Mouse (Mus musculus): ENCODE data around the gene Tubb2a. TPM values are rescaled to one million over a fixed set of nuclear protein-coding genes. Genes with fewer than 3 reads are reported as not detected.

Tubb2a gene
- polyA plus RNA-seq, 1 experiment from 2014 or later, result 136 TPM

DNA sequence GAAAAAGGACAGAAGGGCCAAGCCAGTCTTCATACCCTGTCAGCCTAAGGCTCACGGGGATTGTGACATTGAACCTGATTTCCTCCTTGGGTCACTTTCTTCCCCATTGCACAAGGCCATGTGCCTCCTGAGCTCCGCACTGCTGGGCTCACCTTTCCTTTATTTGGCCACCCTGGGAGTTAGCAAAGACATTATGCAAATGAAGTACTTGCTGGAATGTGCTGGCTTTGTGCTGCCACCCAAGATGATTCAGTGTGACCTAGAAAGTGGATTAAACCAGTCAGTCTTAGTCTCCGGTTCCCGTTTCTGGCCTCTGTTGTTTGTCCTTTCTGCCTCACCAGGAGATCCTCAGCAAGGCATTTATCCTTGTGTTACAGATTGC lies 31.9 kb upstream of the Tubb2a start:
- Histone ChIP-seq H3K27me3 (no peaks in the 10 kb centered on the region), H3K36me3 (no peaks in the 10 kb centered on the region), H3K4me3 (no peak overlapping the region), H3K4me1 (replicated peaks) (peaks cover 17% of the 10 kb centered on the region), H3K9ac (no peak overlapping the region), H3K27ac (no peak overlapping the region), H3K4me2 (no peak overlapping the region), H3K9me3 (replicated peaks) (no peaks in the 10 kb centered on the region)
- WGBS, result 65% methylated on average over 4 of the region's 4 CpGs
- no peak for ATAC-seq (replicated peaks; ENCODE audit: insufficient number of reproducible peaks, insufficient read depth, low FRiP score, low read depth)

DNA sequence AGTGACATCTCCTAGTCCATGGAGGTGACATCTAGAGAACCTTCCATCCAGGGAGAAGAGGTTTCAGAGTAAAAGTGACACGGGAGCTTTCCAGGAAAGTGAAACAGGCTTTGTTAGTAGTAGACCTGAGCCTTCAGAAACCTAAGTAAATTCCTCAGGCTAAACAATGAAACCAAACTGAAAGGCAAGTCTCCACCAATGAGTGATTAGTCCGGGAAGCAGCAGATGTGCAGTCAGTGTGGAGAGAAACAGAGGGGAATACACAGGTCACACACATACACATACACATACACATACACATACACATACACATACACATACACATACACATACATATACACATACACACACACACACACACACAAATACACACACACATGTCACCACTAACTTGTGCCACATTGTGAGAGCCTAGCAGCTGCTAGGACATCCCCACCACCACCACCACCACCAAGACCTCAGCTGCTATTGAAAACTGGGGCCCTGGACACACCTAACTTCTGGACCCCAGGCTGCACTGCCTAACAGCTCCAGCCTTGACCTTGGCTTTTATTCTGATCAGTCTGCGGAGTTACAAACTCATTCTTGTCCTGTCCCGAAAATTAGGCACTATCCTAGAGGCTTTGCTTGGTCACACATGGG lies 31.3 kb upstream of the Tubb2a start:
- WGBS, result 77% methylated on average over 4 of the region's 4 CpGs
- Histone ChIP-seq H3K27ac (no peak overlapping the region), H3K36me3 (no peaks in the 10 kb centered on the region), H3K9me3 (replicated peaks) (no peaks in the 10 kb centered on the region), H3K4me2 (no peak overlapping the region), H3K9ac (no peak overlapping the region), H3K4me3 (no peak overlapping the region), H3K4me1 (replicated peaks) (peaks cover 17% of the 10 kb centered on the region), H3K27me3 (no peaks in the 10 kb centered on the region)
- no peak for ATAC-seq (replicated peaks; ENCODE audit: insufficient number of reproducible peaks, insufficient read depth, low FRiP score, low read depth)

- peaks cover 17% of the 10 kb centered on the region for H3K4me1 ChIP-seq (replicated peaks)
- no peak for ATAC-seq (replicated peaks; ENCODE audit: insufficient number of reproducible peaks, insufficient read depth, low FRiP score, low read depth)
- no peaks in the 10 kb centered on the region for H3K36me3 ChIP-seq
- H3K4me3 ChIP-seq, result no peak overlapping the region
- peak overlapping the region; percentile 9; the same call in 1 of the 2 replicates for H3K27ac ChIP-seq
- no peak overlapping the region for H3K9ac ChIP-seq
- no peaks in the 10 kb centered on the region for H3K27me3 ChIP-seq
- no peaks in the 10 kb centered on the region for H3K9me3 ChIP-seq (replicated peaks)
- 95% methylated on average over 1 of the region's 1 CpGs for WGBS
- no peak overlapping the region for H3K4me2 ChIP-seq
Measured at GRCm38 (mm10) chr13:34106999-34107398, 29.2 kb upstream of the Tubb2a start.

GRCm38 (mm10) chr13:34106256-34106655 lies 28.4 kb upstream of the Tubb2a start:
- ATAC-seq (replicated peaks; ENCODE audit: insufficient number of reproducible peaks, insufficient read depth, low FRiP score, low read depth), result no peak
- Histone ChIP-seq H3K4me3 (no peak overlapping the region), H3K9ac (no peak overlapping the region), H3K27ac (0 out of 2 replicates have a peak overlapping the region, but pooled peaks have one; percentile 9), H3K9me3 (replicated peaks) (no peaks in the 10 kb centered on the region), H3K4me1 (replicated peaks) (peaks cover 17% of the 10 kb centered on the region), H3K27me3 (no peaks in the 10 kb centered on the region), H3K36me3 (no peaks in the 10 kb centered on the region), H3K4me2 (no peak overlapping the region)
- 75% methylated on average over 2 of the region's 2 CpGs for WGBS

GRCm38 (mm10) chr13:34105364-34105763 lies 27.6 kb upstream of the Tubb2a start:
- Histone ChIP-seq H3K27me3 (no peaks in the 10 kb centered on the region), H3K4me2 (no peak overlapping the region), H3K9me3 (replicated peaks) (no peaks in the 10 kb centered on the region), H3K4me1 (replicated peaks) (peaks cover 21% of the 10 kb centered on the region), H3K9ac (no peak overlapping the region), H3K36me3 (no peaks in the 10 kb centered on the region), H3K27ac (peak overlapping the region; percentile 69), H3K4me3 (no peak overlapping the region)
- 37% methylated on average over 1 of the region's 1 CpGs for WGBS
- ATAC-seq (replicated peaks; ENCODE audit: insufficient number of reproducible peaks, insufficient read depth, low FRiP score, low read depth), result no peak; the same call in 1 of the 2 replicates

GRCm38 (mm10) chr13:34101908-34102307 lies 24.1 kb upstream of the Tubb2a start:
- Histone ChIP-seq H3K4me3 (no peak overlapping the region), H3K9me3 (replicated peaks) (no peaks in the 10 kb centered on the region), H3K9ac (no peak overlapping the region), H3K27me3 (no peaks in the 10 kb centered on the region), H3K4me2 (no peak overlapping the region), H3K27ac (no peak overlapping the region), H3K4me1 (replicated peaks) (peaks cover 20% of the 10 kb centered on the region), H3K36me3 (no peaks in the 10 kb centered on the region)
- 72% methylated on average over 9 of the region's 9 CpGs for WGBS
- ATAC-seq (replicated peaks; ENCODE audit: insufficient number of reproducible peaks, insufficient read depth, low FRiP score, low read depth), result no peak

GRCm38 (mm10) chr13:34101247-34101646 lies 23.4 kb upstream of the Tubb2a start:
- no peak overlapping the region for H3K4me3 ChIP-seq
- no peaks in the 10 kb centered on the region for H3K36me3 ChIP-seq
- peaks cover 19% of the 10 kb centered on the region for H3K4me1 ChIP-seq (replicated peaks)
- H3K4me2 ChIP-seq, result no peak overlapping the region
- no peak overlapping the region for H3K27ac ChIP-seq
- ATAC-seq (replicated peaks; ENCODE audit: insufficient number of reproducible peaks, insufficient read depth, low FRiP score, low read depth), result no peak
- no peaks in the 10 kb centered on the region for H3K27me3 ChIP-seq
- H3K9ac ChIP-seq, result no peak overlapping the region
- no peaks in the 10 kb centered on the region for H3K9me3 ChIP-seq (replicated peaks)
- 88% methylated on average over 10 of the region's 10 CpGs for WGBS

DNA sequence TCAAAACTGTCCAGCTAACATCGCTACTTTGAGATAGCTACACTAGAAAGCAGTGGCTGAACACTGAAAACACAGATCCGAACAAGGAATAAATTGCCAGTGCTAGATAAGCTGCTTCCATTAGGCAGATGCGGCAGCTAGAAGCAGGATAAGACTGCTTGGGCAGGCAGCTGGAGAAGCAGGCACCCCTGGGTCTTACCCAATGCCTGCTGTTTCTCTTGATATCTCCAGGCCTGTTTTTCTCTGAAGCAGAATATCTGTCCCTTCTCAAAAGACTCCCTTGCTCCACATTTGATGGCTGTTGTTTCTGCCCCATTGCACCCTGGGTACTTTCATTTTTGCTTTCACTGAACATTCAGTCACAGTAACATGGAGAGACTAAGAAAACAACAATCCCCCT lies 22.9 kb upstream of the Tubb2a start:
- Histone ChIP-seq H3K36me3 (no peaks in the 10 kb centered on the region), H3K27ac (no peak overlapping the region), H3K4me2 (no peak overlapping the region), H3K9me3 (replicated peaks) (no peaks in the 10 kb centered on the region), H3K9ac (no peak overlapping the region), H3K27me3 (no peaks in the 10 kb centered on the region), H3K4me1 (replicated peaks) (peaks cover 17% of the 10 kb centered on the region), H3K4me3 (no peak overlapping the region)
- ATAC-seq (replicated peaks; ENCODE audit: insufficient number of reproducible peaks, insufficient read depth, low FRiP score, low read depth), result no peak
- WGBS, result 37% methylated on average over 3 of the region's 3 CpGs

DNA sequence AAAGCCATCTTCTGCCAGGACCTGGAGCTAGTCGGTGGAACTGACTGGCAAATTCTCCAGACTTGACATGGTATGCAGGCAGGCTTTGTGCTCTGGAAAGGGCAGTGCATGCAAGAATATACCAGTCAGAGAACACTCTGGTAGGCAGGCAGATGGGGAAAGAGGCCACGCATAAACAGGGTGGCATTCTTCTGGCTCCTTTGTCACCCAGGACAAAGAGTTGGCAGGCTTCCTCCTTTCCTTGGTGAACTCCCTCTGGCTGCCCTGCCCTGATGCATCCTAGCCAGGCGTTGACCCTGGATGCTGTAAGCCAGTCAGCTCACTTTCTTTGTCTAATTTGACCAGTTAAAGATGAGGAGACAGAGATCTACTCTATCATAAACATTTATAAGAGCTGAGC lies 19.3 kb upstream of the Tubb2a start:
- ATAC-seq (replicated peaks; ENCODE audit: insufficient number of reproducible peaks, insufficient read depth, low FRiP score, low read depth), result no peak
- H3K27me3 ChIP-seq, result no peaks in the 10 kb centered on the region
- no peaks in the 10 kb centered on the region for H3K9me3 ChIP-seq (replicated peaks)
- H3K4me1 ChIP-seq (replicated peaks), result peaks cover 18% of the 10 kb centered on the region
- 67% methylated on average over 3 of the region's 3 CpGs for WGBS
- no peak overlapping the region for H3K4me3 ChIP-seq
- 0 out of 2 replicates have a peak overlapping the region, but pooled peaks have one; percentile 5 for H3K27ac ChIP-seq
- no peak overlapping the region for H3K9ac ChIP-seq
- no peaks in the 10 kb centered on the region for H3K36me3 ChIP-seq
- no peak overlapping the region for H3K4me2 ChIP-seq

DNA sequence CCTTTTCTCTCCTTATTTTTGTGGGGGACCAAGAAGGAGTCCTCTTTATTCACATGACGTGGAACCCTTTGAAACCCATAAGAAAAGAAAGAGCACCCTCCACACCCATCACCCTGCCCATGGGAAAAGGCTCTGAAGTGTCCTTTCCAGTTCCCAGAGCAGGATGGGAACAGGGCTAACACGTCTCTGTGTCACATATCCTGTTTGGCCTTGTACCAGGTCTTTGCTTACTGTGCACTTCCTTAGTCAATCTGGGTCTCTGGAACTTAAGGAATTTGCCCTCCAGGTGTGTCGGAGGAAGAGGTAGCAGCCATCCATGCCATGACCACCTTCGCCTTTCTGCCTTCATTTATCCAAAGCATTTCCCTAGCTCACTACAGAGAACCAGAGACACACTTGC lies 18.6 kb upstream of the Tubb2a start:
- WGBS, result 61% methylated on average over 4 of the region's 4 CpGs
- no peak overlapping the region for H3K4me3 ChIP-seq
- H3K4me1 ChIP-seq (replicated peaks), result peaks cover 18% of the 10 kb centered on the region
- 0 out of 2 replicates have a peak overlapping the region, but pooled peaks have one; percentile 6 for H3K4me2 ChIP-seq
- H3K36me3 ChIP-seq, result no peaks in the 10 kb centered on the region
- peak; percentile 62; the same call in 1 of the 2 replicates for ATAC-seq (replicated peaks; ENCODE audit: insufficient number of reproducible peaks, insufficient read depth, low FRiP score, low read depth)
- no peaks in the 10 kb centered on the region for H3K27me3 ChIP-seq
- no peak overlapping the region for H3K9ac ChIP-seq
- H3K9me3 ChIP-seq (replicated peaks), result no peaks in the 10 kb centered on the region
- H3K27ac ChIP-seq, result peak overlapping the region; percentile 51

GRCm38 (mm10) chr13:34095542-34096435 lies 18.0 kb upstream of the Tubb2a start:
- WGBS, result 21% methylated on average over 5 of the region's 7 CpGs
- Histone ChIP-seq H3K27ac (peak overlapping the region; percentile 51), H3K9me3 (replicated peaks) (no peaks in the 10 kb centered on the region), H3K9ac (no peak overlapping the region), H3K4me2 (peak overlapping the region; percentile 6; the same call in 1 of the 2 replicates), H3K27me3 (no peaks in the 10 kb centered on the region), H3K4me1 (replicated peaks) (peaks cover 17% of the 10 kb centered on the region), H3K36me3 (no peaks in the 10 kb centered on the region), H3K4me3 (no peak overlapping the region)
- peak; percentile 77; the same call in 1 of the 2 replicates for ATAC-seq (replicated peaks; ENCODE audit: insufficient number of reproducible peaks, insufficient read depth, low FRiP score, low read depth)
